Mouse (Mus musculus): Measurements from ENCODE around the gene N4bp2.
A peak's percentile ranks its signal among the peaks of the same experiment; 100 is the strongest.
"Not testable (repeated sequence)": the region's sequence is repeated elsewhere in the genome, so short reads cannot be mapped to it uniquely, and the experiment has no call there.

The N4bp2 gene

GRCm38 (mm10) chr5:65763916-65764785 lies 830 bp downstream of the N4bp2 start:
- DNase-seq (ENCODE audit: low spot score): peak; percentile 86

GRCm38 (mm10) chr5:65764786-65765634 lies 1.7 kb downstream of the N4bp2 start:
- peak; percentile 96 for DNase-seq (ENCODE audit: low spot score)

GRCm38 (mm10) chr5:65765635-65765911 lies 2.3 kb downstream of the N4bp2 start:
- no peak for DNase-seq (ENCODE audit: low spot score)

GRCm38 (mm10) chr5:65768007-65768406 lies 4.7 kb downstream of the N4bp2 start:
- no peak for DNase-seq (ENCODE audit: low spot score)

- DNase-seq (ENCODE audit: low spot score): no peak
These were observed 6.7 kb downstream of the N4bp2 start for GRCm38 (mm10) chr5:65770065-65770464.

- DNase-seq (ENCODE audit: low spot score): no peak
These were observed 7.2 kb downstream of the N4bp2 start for GRCm38 (mm10) chr5:65770493-65770892.

GRCm38 (mm10) chr5:65773957-65774356 lies 10.6 kb downstream of the N4bp2 start:
- DNase-seq (ENCODE audit: low spot score): not testable (repeated sequence)

GRCm38 (mm10) chr5:65776166-65776565 lies 12.8 kb downstream of the N4bp2 start:
- no peak for DNase-seq (ENCODE audit: low spot score)

GRCm38 (mm10) chr5:65776907-65777306 lies 13.6 kb downstream of the N4bp2 start:
- no peak for DNase-seq (ENCODE audit: low spot score)

GRCm38 (mm10) chr5:65778986-65779385 lies 15.7 kb downstream of the N4bp2 start:
- DNase-seq (ENCODE audit: low spot score): not testable (repeated sequence)

GRCm38 (mm10) chr5:65779401-65780063 lies 16.2 kb downstream of the N4bp2 start:
- DNase-seq (ENCODE audit: low spot score): peak; percentile 17

GRCm38 (mm10) chr5:65781147-65781715 lies 17.9 kb downstream of the N4bp2 start:
- no peak for DNase-seq (ENCODE audit: low spot score)

GRCm38 (mm10) chr5:65781769-65782715 lies 18.7 kb downstream of the N4bp2 start:
- DNase-seq (ENCODE audit: low spot score): no peak

- no peak for DNase-seq (ENCODE audit: low spot score)
These were observed 27.4 kb downstream of the N4bp2 start for GRCm38 (mm10) chr5:65790604-65791225.

GRCm38 (mm10) chr5:65794202-65794601 lies 30.9 kb downstream of the N4bp2 start:
- DNase-seq (ENCODE audit: low spot score): no peak

- no peak for DNase-seq (ENCODE audit: low spot score)
These were observed 31.4 kb downstream of the N4bp2 start for GRCm38 (mm10) chr5:65794702-65795101.

- DNase-seq (ENCODE audit: low spot score): no peak
These were observed 32.1 kb downstream of the N4bp2 start for GRCm38 (mm10) chr5:65795293-65795993.

GRCm38 (mm10) chr5:65795994-65796298 lies 32.6 kb downstream of the N4bp2 start:
- DNase-seq (ENCODE audit: low spot score): no peak

GRCm38 (mm10) chr5:65823601-65824133 lies 60.3 kb downstream of the N4bp2 start:
- peak; percentile 52 for DNase-seq (ENCODE audit: low spot score)

GRCm38 (mm10) chr5:65826476-65826875 lies 63.2 kb downstream of the N4bp2 start:
- DNase-seq (ENCODE audit: low spot score): no peak
